ENCODE assay signal across 7 mouse cellular contexts in genomic region chr3:105958974-105959580, GRCm38 (mm10). TPM values are rescaled to one million over a fixed set of nuclear protein-coding genes. Genes with fewer than 3 reads are reported as not detected.
DNase-seq lines count a peak whose midpoint lies in the region; ATAC-seq lines count a peak whose summit lies in the region.

Gene Wdr77 (plus strand): TSS chr3:105959369.

- ATAC-seq in intestine, embryonic 15.5 days = peak; percentile 99

- no peaks in the 10 kb centered on the region for H3K27me3 ChIP-seq in intestine, embryonic 15.5 days (replicated peaks)
- H3K27me3 ChIP-seq in midbrain, embryonic 10.5 days (ENCODE audit: low read depth, poor library complexity, severe bottlenecking) = no peaks in the 10 kb centered on the region

- H3K4me3 ChIP-seq in intestine, embryonic 15.5 days (replicated peaks) = peak within 1 kb of the TSS; percentile 93
- peak within 1 kb of the TSS; percentile 66 for H3K4me3 ChIP-seq in midbrain, embryonic 10.5 days

- H3K27ac ChIP-seq in intestine, embryonic 15.5 days = peak within 1 kb of the TSS; percentile 89
- H3K27ac ChIP-seq in midbrain, embryonic 10.5 days (replicated peaks) = peak within 1 kb of the TSS; percentile 90

- DNase-seq in adrenal gland, adult 2 months = peak; percentile 97
- DNase-seq in embryo, embryonic 11.5 days (ENCODE audit: low read depth, low spot score) = peak; percentile 100
- peak; percentile 92 to 95 for DNase-seq in gastrocnemius, postnatal 36 days
- DNase-seq in left cerebral cortex, postnatal 25 days (ENCODE audit: low spot score in 2 of 2) = peak; percentile 95 to 98
- DNase-seq in midbrain, embryonic 10.5 days (ENCODE audit: low spot score) = peak; percentile 99
- DNase-seq in right cerebral cortex, postnatal 4 days = peak; percentile 95

- no peaks in the 10 kb centered on the region for H3K9me3 ChIP-seq in intestine, embryonic 15.5 days
- no peaks in the 10 kb centered on the region for H3K9me3 ChIP-seq in midbrain, embryonic 10.5 days (replicated peaks)

- peak within 1 kb of the TSS; percentile 95 for H3K9ac ChIP-seq in intestine, embryonic 15.5 days

- under 1% methylated on average over 52 of the region's 52 CpGs for WGBS in intestine, embryonic 15.5 days
- under 1% methylated on average over 52 of the region's 52 CpGs for WGBS in midbrain, embryonic 10.5 days

- H3K36me3 ChIP-seq in intestine, embryonic 15.5 days = peaks cover 23% of the 10 kb centered on the region
- H3K36me3 ChIP-seq in midbrain, embryonic 10.5 days = peaks cover 70% of the 10 kb centered on the region

- peak within 1 kb of the TSS; percentile 75 for H3K4me2 ChIP-seq in intestine, embryonic 15.5 days (replicated peaks)

- H3K4me1 ChIP-seq in intestine, embryonic 15.5 days (replicated peaks) = peaks cover 12% of the 10 kb centered on the region; the same call in 1 of the 2 replicates
- peaks cover 26% of the 10 kb centered on the region for H3K4me1 ChIP-seq in midbrain, embryonic 10.5 days

- intact Hi-C loops in gastrocnemius, postnatal 36 days (cut with DNase I) = loop anchor here (5.0 kb wide), 1 partner anchor 227 kb away; no protein-coding TSS in a partner anchor
- intact Hi-C loops in left cerebral cortex, postnatal 25 days (cut with DNase I) = loop anchor here (2.0 to 5.0 kb wide), 2 partner anchors 157 to 272 kb away; partner anchors contain the start of genes Ddx20 and Rap1a

RNA-seq across cellular contexts. Expression of gene Wdr77, which starts in this region (rescaled TPM):
- total RNA-seq in adrenal gland, adult 2 months (2021) = 10 to 100 TPM; 63.8 to 68.6 TPM
- 19.8 and 23.4 TPM in 2 replicates for polyA plus RNA-seq in adrenal gland, adult 2 months (2012; rRNA removed)
- total RNA-seq in gastrocnemius, postnatal 36 days (2021) = 10 to 100 TPM; 26.9 to 29.3 TPM
- polyA plus RNA-seq in intestine, embryonic 15.5 days (2015; fragmentation: Nextera tagmentation; extraction: Ambion mirVana) = 133 and 137 TPM in 2 replicates
- total RNA-seq in left cerebral cortex, postnatal 25 days (2021) = 10 to 100 TPM; 49.5 to 51.6 TPM
- polyA plus RNA-seq in midbrain, embryonic 10.5 days (2016; fragmentation: Nextera tagmentation; extraction: Ambion mirVana) = 166 and 188 TPM in 2 replicates

Comparison
In these comparisons a context has a peak if more than half of its experiments do, and no peak if none do; other contexts are left out.
1. Peak in every context shown above with its lines: DNase-seq, ATAC-seq, H3K4me3 ChIP-seq and H3K27ac ChIP-seq.